Mouse (Mus musculus): ENCODE data around the gene Dgke. TPM values are rescaled to one million over a fixed set of nuclear protein-coding genes. Genes with fewer than 3 reads are reported as not detected.
"Not testable (repeated sequence)": the region's sequence is repeated elsewhere in the genome, so short reads cannot be mapped to it uniquely, and the experiment has no call there.

Dgke gene
- total RNA-seq, 2 experiments from 2014 or later = 54.2 to 55.2 TPM

DNA sequence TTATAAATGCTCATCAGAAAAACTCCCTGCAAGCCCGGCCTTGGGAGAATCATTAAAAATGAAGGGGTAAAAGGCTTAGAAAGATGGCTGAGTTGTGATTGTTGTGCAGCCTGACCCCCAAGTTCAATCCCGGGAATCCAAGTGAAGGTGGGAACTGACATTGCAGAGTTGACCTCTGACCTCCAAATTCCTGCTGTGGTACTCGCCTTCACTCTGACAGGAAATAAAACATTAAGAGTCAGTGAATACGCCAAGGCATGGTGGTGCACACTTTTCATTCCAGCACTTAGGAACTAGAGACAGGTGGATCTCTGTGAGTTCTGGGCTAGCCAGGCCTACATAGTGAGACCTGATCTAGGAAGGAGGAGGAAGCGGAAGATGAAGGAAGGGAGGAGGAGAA is 61.2 kb downstream of the Dgke start:
- no peak for DNase-seq (ENCODE audit: low spot score in 2 of 2)

- no peak for DNase-seq (ENCODE audit: low spot score in 2 of 2)
Observed at GRCm38 (mm10) chr11:89003726-89004125, 62.9 kb downstream of the Dgke start.

- DNase-seq (ENCODE audit: low spot score in 2 of 2) = no peak
Observed at GRCm38 (mm10) chr11:89003078-89003477, 63.6 kb downstream of the Dgke start.

GRCm38 (mm10) chr11:89002621-89003020 is 64.0 kb downstream of the Dgke start:
- no peak for DNase-seq (ENCODE audit: low spot score in 2 of 2)

DNA sequence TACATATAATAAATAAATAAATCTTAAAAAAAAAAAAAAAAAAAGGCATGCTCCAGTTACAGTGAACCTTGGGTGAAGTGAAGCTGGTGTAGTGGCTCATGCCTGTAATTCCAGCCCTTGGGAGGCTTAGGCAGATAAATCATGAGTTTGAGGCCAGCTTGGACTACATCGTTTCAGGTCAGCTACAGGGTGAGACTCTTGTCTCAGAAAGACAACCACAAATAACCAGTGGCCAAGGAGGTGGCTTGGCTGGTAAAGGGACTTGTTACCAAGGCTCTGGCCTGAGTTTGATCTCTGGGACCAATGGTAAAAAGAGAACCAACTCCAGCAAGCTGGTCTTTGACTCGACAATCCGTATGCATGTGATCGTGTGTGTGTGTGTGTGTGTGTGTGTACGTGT is 64.6 kb downstream of the Dgke start:
- DNase-seq (ENCODE audit: low spot score in 2 of 2) = no peak

GRCm38 (mm10) chr11:89001569-89001968 is 65.1 kb downstream of the Dgke start:
- no peak for DNase-seq (ENCODE audit: low spot score in 2 of 2)

- DNase-seq (ENCODE audit: low spot score in 2 of 2) = no peak
Observed at GRCm38 (mm10) chr11:89000527-89000819, 66.2 kb downstream of the Dgke start.

DNA sequence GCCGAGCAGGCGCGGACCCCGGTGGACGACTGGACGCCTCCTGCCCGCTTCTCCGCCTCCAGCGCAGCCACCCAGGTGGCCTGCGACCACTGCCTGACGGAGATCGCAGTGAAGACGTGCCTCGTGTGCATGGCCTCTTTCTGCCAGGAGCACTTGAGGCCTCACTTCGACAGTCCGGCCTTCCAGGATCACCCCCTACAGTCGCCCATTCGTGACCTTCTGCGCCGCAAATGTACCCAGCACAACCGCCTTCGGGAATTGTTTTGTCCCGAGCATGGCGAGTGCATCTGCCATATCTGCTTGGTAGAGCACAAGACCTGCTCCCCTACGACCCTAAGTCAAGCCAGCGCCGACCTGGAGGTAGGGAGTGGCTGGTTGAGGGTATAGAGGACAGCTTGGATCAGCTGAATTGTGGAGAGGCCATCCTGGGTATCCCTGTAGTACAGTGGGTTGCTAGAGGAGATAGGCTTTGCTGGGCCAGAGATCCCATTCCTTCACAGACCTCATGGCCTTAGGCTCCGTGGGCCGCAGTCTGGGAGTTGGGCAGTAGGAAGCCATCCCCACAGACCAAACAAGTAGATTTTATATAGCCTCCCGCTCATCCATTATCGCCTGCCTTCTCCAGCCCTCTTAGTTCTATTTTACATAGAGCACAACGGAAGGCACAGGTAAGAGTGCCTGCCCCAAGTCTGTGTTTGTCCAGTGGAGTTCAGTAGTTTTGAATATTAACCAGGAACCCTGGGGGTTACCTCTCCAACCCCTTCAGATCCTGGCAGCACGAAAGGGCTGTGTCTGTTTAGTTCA is 66.7 kb downstream of the Dgke start:
- DNase-seq (ENCODE audit: low spot score in 2 of 2) = no peak

GRCm38 (mm10) chr11:88998974-88999722 is 67.5 kb downstream of the Dgke start, which contains the start of gene Trim25:
Trim25 (plus strand) TSS chr11:88999376.
- peak; percentile 28 to 38 for DNase-seq (ENCODE audit: low spot score in 2 of 2)

DNA sequence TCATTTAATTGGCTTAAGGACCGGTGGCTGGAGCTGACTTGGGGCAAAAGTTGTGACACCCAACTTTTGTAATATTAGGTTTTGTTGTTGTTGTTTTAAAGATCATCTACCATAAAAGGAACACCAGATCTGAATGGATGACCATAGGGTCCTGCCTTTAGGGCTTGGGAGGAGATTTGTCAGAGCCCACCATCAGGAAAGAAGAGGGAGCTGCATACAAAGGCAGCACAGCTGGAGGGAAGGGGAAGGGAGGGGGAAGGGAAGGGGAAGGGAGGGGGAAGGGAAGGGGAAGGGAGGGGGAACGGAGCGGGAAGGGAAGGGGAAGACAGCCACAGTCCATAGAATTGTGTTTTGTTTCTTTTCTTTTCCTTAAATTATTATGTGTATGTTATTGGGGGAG is 68.2 kb downstream of the Dgke start:
- no peak for DNase-seq (ENCODE audit: low spot score in 2 of 2)

DNA sequence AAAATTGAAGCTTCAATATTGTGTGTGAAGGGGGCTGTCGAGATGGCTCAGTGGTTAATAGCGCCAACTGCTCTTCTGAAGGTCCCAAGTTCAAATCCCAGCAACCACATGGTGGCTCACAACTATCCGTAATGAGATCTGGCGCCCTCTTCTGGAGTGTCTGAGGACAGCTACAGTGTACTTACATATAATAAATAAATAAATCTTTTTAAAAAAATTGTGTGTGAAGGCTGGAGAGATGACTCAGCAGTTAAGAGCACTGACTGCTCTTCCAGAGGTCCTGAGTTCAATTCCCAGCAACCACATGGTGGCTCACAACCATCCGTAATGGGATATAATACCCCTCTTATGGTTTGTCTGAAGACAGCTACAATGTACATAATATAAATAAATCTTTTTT is 69.3 kb downstream of the Dgke start:
- not testable (repeated sequence) for DNase-seq (ENCODE audit: low spot score in 2 of 2)

DNA sequence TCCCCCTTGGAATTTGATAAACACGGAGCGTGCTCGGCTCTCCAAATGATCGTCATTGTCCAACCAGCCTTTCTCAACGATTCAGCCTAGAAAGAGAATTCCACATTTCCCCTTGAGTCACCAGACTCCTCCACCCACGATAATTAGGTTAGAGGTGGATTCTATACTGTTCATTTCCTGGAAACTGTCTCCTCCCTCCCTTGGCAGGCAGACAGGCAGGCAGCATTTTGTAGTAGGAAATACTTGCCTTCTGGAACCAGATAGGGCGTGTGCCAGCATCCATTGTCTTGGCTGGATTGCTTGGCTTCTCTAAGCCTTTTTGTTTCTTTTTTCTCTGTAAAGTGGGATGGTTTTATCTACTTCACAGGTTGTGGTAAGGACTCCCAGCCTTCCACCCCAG is 70.2 kb downstream of the Dgke start:
- DNase-seq (ENCODE audit: low spot score in 2 of 2) = no peak

GRCm38 (mm10) chr11:88995616-88996015 is 71.0 kb downstream of the Dgke start:
- no peak for DNase-seq (ENCODE audit: low spot score in 2 of 2)

DNA sequence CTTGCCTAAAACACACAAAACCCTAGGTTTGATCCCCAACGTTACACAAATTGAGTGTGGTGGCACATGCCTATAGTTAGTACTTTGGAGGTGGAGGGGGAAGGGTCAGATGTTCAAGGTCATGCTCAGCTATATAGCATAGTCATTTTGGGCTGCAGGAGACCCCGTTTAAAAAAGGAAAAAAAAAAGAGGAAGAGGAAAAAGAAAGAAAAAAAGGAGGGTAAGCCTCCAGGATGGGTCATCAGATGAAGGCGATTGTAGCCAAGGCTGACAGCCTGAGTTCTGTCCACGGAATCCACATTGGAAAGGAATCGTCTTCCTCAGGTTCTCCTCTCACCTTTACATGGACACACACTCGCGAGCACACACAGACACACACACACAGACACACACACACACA is 72.2 kb downstream of the Dgke start:
- DNase-seq (ENCODE audit: low spot score in 2 of 2) = no peak

DNA sequence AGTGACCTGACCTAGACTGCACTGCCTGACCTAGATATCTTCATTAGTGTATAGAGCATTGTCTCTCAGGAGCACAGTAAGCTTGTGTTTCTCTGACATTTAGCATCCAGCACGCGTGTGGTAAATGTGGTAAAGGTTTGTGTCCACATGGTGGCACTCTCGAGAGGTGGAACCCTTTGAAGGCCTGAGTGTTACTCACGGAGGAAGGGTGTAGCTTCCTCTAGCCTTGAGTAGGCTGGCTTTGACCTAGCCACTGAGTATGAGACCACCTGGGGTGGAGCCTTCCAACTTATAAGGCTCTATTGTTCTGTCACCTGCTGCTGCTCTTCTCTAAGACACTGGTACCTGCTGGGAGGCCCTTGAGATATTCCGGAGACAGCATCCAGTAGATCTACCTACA is 73.0 kb downstream of the Dgke start:
- DNase-seq (ENCODE audit: low spot score in 2 of 2) = peak; percentile 19 to 30

GRCm38 (mm10) chr11:88993186-88993585 is 73.5 kb downstream of the Dgke start:
- DNase-seq (ENCODE audit: low spot score in 2 of 2) = no peak

DNA sequence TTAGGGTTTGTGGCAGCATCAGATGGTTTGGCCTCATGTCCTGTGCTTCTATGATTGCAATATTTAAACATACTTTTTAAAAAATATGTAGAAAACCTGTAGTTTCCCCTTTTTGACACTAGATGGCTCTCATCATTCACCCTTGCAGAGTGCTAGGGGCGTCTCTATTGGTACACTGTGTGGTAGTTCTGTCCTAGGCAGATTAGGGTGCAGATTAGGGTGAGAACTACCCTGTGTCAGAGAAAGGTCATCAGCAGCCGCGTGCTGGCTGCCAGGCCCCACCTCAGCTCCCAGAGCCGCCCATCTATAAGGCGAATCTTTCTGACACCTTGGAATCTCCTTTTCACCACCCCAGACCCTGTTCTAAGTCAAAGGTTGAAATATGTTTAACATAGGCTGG is 77.1 kb downstream of the Dgke start:
- no peak for DNase-seq (ENCODE audit: low spot score in 2 of 2)

DNA sequence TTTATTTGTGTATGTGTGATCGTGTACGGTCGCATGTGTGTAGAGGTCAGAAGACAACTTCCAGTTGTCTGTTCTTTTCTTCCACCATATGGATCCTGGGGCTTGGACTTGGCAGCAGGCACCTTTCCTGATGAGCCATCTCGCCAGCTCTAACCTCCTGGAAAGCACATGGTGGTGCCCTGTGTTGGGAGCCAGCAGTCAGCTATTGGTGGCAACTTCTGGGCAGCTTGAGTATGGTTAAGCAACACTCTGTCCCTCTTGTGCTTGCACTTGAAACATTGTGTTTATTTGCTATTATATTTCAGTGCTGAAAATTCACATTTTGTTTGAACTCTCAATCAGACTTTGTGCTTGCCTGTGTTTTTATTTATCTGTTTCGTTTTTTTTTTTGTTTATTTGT is 77.7 kb downstream of the Dgke start:
- DNase-seq (ENCODE audit: low spot score in 2 of 2) = no peak

DNA sequence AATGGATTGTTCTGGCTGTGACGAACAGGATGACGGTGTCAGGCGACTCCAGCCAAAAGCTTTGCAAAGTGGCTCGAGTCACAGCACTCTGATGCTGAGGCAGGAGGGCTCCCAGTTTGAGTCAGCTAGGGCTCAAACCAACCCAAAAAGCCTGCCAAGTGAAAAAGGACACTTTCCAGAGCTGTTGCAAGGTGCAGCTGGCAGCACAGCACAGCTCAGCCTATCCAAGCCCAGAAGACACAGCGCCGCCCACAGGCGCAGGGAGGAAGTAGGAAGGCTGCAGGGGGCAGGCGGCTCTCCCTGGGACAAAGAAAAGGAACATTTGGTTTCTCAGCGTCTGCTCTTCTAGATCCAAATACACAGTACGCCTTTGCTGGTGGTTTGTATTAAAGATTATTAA is 80.0 kb downstream of the Dgke start:
- no peak for DNase-seq (ENCODE audit: low spot score in 2 of 2)

Measured in left cerebral cortex, adult 18-20 months (tissue).